12 mouse cellular contexts compared by ENCODE assay signal in the genomic region with DNA sequence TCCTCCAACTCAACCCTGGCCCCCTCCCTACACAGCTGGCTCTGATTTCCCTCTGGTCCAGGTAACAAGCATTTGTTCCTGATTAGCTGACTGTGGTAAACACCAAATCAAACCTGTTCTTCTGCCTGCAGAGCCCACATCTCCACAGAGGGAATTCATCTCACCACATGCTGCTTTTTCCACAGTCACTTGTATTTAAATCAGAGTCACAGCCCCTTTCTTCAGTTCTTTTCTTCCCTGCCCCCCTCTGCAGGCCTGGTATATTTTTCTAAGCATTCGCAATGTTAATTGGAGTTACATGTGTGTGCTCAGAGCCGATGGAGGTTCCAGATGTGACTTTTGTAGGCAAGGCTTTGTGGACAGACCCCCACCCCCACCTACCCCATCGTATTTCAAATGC.
DNase-seq lines count a peak whose midpoint lies in the region; ATAC-seq and TF ChIP-seq lines count a peak whose summit lies in the region.
"Had no signal": no experiment of that assay in that cellular context is flagged by ENCODE, and none has a peak within 500 bp of the region (broad histone marks: within the 10 kb centered on the region; RNA-seq: fewer than 3 reads in every experiment).

No protein-coding gene starts in this region.

- 14% methylated on average over 3 of the region's 3 CpGs for WGBS in embryonic facial prominence, embryonic 11.5 days
- WGBS in forebrain, postnatal 0 days, result 14% methylated on average over 3 of the region's 3 CpGs
- 9% methylated on average over 3 of the region's 3 CpGs for WGBS in limb, embryonic 14.5 days
- WGBS in neural tube, embryonic 13.5 days, result 12% methylated on average over 3 of the region's 3 CpGs

- no peaks in the 10 kb centered on the region for H3K9me3 ChIP-seq in embryonic facial prominence, embryonic 11.5 days (replicated peaks; ENCODE audit: control insufficient read depth, low read length)
- no peaks in the 10 kb centered on the region for H3K9me3 ChIP-seq in forebrain, postnatal 0 days (ENCODE audit: low read length)
- no peaks in the 10 kb centered on the region for H3K9me3 ChIP-seq in limb, embryonic 14.5 days (ENCODE audit: control insufficient read depth, low read length)
- peaks cover 5% of the 10 kb centered on the region; the same call in 1 of the 2 replicates for H3K9me3 ChIP-seq in neural tube, embryonic 13.5 days
- H3K9me3 ChIP-seq: liver, embryonic 12.5 days had no signal

- peaks cover 8% of the 10 kb centered on the region for H3K4me1 ChIP-seq in embryonic facial prominence, embryonic 11.5 days (ENCODE audit: control insufficient read depth, insufficient read depth, low read length)
- H3K4me1 ChIP-seq in forebrain, postnatal 0 days (ENCODE audit: insufficient read depth), result peaks cover 14% of the 10 kb centered on the region
- H3K4me1 ChIP-seq in limb, embryonic 14.5 days (ENCODE audit: control insufficient read depth, insufficient read depth, low read length), result peaks cover 18% of the 10 kb centered on the region
- peaks cover 41% of the 10 kb centered on the region for H3K4me1 ChIP-seq in neural tube, embryonic 13.5 days (replicated peaks)
- H3K4me1 ChIP-seq: liver, embryonic 12.5 days had no signal

- no peak for TF ChIP-seq CTCF in forebrain, postnatal 0 days (IDR thresholded peaks at IDR 0.05; ENCODE audit: low read depth)

- no peak overlapping the region for H3K4me3 ChIP-seq in embryonic facial prominence, embryonic 11.5 days (ENCODE audit: low read depth, low read length)
- H3K4me3 ChIP-seq in forebrain, postnatal 0 days (ENCODE audit: low read depth, low read length), result no peak overlapping the region
- no peak overlapping the region for H3K4me3 ChIP-seq in limb, embryonic 14.5 days (replicated peaks; ENCODE audit: low read length)
- no peak overlapping the region for H3K4me3 ChIP-seq in neural tube, embryonic 13.5 days
- H3K4me3 ChIP-seq: liver, embryonic 12.5 days had no signal

- H3K4me2 ChIP-seq in embryonic facial prominence, embryonic 11.5 days (ENCODE audit: low read depth, low read length), result no peak overlapping the region
- H3K4me2 ChIP-seq in forebrain, postnatal 0 days (ENCODE audit: low read depth), result no peak overlapping the region
- H3K4me2 ChIP-seq in limb, embryonic 14.5 days (replicated peaks; ENCODE audit: low read depth, low read length, severe bottlenecking), result no peak overlapping the region
- H3K4me2 ChIP-seq in neural tube, embryonic 13.5 days, result no peak overlapping the region
- H3K4me2 ChIP-seq: liver, embryonic 12.5 days had no signal

- H3K27me3 ChIP-seq in embryonic facial prominence, embryonic 11.5 days (ENCODE audit: control insufficient read depth, insufficient read depth, low read length), result no peaks in the 10 kb centered on the region
- no peaks in the 10 kb centered on the region for H3K27me3 ChIP-seq in forebrain, postnatal 0 days (ENCODE audit: insufficient read depth, low read length)
- no peaks in the 10 kb centered on the region for H3K27me3 ChIP-seq in limb, embryonic 14.5 days (ENCODE audit: control insufficient read depth, insufficient read depth, low read length)
- H3K27me3 ChIP-seq in neural tube, embryonic 13.5 days, result no peaks in the 10 kb centered on the region
- H3K27me3 ChIP-seq: liver, embryonic 12.5 days had no signal

- H3K9ac ChIP-seq in embryonic facial prominence, embryonic 11.5 days (replicated peaks; ENCODE audit: low read length), result no peak overlapping the region
- no peak overlapping the region for H3K9ac ChIP-seq in forebrain, postnatal 0 days
- H3K9ac ChIP-seq in limb, embryonic 14.5 days (ENCODE audit: low read depth, low read length, severe bottlenecking), result no peak overlapping the region
- no peak overlapping the region for H3K9ac ChIP-seq in neural tube, embryonic 13.5 days
- H3K9ac ChIP-seq: liver, embryonic 12.5 days had no signal

- peak; percentile 90 for DNase-seq in embryonic facial prominence, embryonic 11.5 days (ENCODE audit: low spot score)
- peak; percentile 21 for DNase-seq in forebrain, postnatal 0 days
- DNase-seq in limb, embryonic 14.5 days (ENCODE audit: low spot score), result peak; percentile 18
- DNase-seq in layer of hippocampus, adult 9-11 months, result no peak
- DNase-seq in ovary, postnatal 14 days (ENCODE audit: low spot score), result no peak
- DNase-seq in layer of hippocampus, adult 18-20 months (ENCODE audit: low spot score in 2 of 2), result no peak
- DNase-seq: adrenal gland, postnatal 14 days; cerebellum, adult 18-20 months; heart, postnatal 10 days; kidney, adult 9 months had no signal

- no peaks in the 10 kb centered on the region for H3K36me3 ChIP-seq in embryonic facial prominence, embryonic 11.5 days (replicated peaks; ENCODE audit: control insufficient read depth, insufficient read depth, low read depth, low read length)
- H3K36me3 ChIP-seq in forebrain, postnatal 0 days (ENCODE audit: insufficient read depth), result no peaks in the 10 kb centered on the region
- H3K36me3 ChIP-seq in limb, embryonic 14.5 days (ENCODE audit: control insufficient read depth, insufficient read depth, low read length), result no peaks in the 10 kb centered on the region
- H3K36me3 ChIP-seq in neural tube, embryonic 13.5 days, result no peaks in the 10 kb centered on the region
- H3K36me3 ChIP-seq: liver, embryonic 12.5 days had no signal

- no peak for TF ChIP-seq POLR2A in limb, embryonic 14.5 days (IDR thresholded peaks at IDR 0.05; ENCODE audit: borderline replicate concordance, extremely low read depth, insufficient read depth, insufficient read length)

- 0 out of 2 replicates have a peak overlapping the region, but pooled peaks have one; percentile 20 for H3K27ac ChIP-seq in embryonic facial prominence, embryonic 11.5 days (replicated peaks; ENCODE audit: low read depth, low read length)
- H3K27ac ChIP-seq in forebrain, postnatal 0 days (ENCODE audit: low read depth, low read length), result no peak overlapping the region
- no peak overlapping the region for H3K27ac ChIP-seq in limb, embryonic 14.5 days (replicated peaks; ENCODE audit: low read depth, low read length)
- H3K27ac ChIP-seq in neural tube, embryonic 13.5 days (replicated peaks), result peak overlapping the region; percentile 95
- H3K27ac ChIP-seq: liver, embryonic 12.5 days had no signal

- peak; percentile 59 for ATAC-seq in embryonic facial prominence, embryonic 11.5 days (replicated peaks; ENCODE audit: insufficient number of reproducible peaks, low FRiP score, low TSS enrichment, low read depth)
- no peak for ATAC-seq in forebrain, postnatal 0 days
- ATAC-seq in limb, embryonic 14.5 days (ENCODE audit: low FRiP score, low read depth), result peak; percentile 50
- ATAC-seq in neural tube, embryonic 13.5 days (ENCODE audit: low read depth), result no peak
- ATAC-seq: liver, embryonic 12.5 days had no signal

Comparison
In these comparisons a context has a peak if more than half of its experiments do, and no peak if none do; other contexts are left out.
1. ATAC-seq: peak in embryonic facial prominence, embryonic 11.5 days (single experiment) and limb, embryonic 14.5 days (single experiment); none in forebrain, postnatal 0 days (single experiment) and neural tube, embryonic 13.5 days (single experiment).
2. DNase-seq: peak in embryonic facial prominence, embryonic 11.5 days (single experiment), forebrain, postnatal 0 days (single experiment) and limb, embryonic 14.5 days (single experiment); none in layer of hippocampus, adult 9-11 months (single experiment), ovary, postnatal 14 days (single experiment) and layer of hippocampus, adult 18-20 months (0 of 2).
3. H3K27ac ChIP-seq: peak in embryonic facial prominence, embryonic 11.5 days (single experiment) and neural tube, embryonic 13.5 days (single experiment); none in forebrain, postnatal 0 days (single experiment) and limb, embryonic 14.5 days (single experiment).